Mouse (Mus musculus): Measurements from ENCODE around the gene Wdfy1.

The Wdfy1 gene

DNA sequence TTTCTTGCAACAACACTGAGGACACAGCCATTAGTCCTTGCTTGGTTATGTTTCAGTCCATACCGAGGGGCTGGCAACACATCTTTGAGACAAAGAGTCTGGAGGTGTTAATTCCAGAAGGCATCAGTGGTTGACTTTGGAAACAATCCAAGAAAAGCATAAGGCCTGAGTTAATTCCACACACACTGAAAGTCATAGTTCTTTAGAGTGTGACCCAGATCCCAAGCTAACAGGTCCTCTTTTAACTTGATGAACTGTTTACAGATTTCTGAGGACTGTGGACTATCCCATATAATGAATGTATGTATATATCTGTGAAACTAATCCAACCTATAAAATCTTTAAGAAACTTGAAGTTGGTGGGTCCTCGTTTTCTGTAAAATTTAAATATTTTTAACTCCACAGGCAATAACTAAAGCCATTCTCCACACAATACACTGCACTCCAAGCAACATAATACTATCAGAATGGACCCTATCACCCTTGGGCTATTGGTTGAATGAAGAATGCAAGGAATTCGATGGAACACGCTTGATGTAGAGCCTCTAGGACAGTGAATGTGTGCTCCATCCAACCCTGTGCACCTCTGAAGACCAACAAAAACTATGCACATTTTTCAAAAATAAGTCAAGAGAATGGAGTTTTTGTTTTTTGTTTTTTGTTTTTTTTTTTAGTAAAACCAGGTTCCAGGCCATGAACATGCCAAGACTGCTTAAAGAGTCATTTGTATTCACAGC lies 120.0 kb downstream of the Wdfy1 start:
- no peak for DNase-seq (ENCODE audit: low spot score)

DNA sequence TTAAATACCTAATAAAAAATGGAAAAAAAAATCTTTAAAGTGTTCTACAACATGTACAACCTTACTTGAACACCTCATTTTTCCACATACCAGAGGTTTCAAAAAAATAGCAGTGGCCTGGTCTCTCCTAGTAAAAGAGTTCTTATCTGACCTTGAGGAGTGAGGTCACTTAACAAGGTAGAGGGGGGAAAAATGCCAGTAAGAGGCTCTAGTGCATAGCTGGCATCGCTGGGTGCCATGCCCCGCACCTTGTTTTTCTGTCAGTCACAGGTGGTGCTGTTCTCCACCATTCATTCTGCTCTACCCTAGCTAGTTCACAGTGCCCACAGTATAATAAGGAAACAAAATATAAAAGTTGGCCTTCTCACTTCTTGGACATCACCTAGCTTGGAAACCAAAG lies 121.0 kb downstream of the Wdfy1 start:
- DNase-seq (ENCODE audit: low spot score), result no peak
